Mouse (Mus musculus): ENCODE data around the gene Gm49396. TPM values are rescaled to one million over a fixed set of nuclear protein-coding genes. Genes with fewer than 3 reads are reported as not detected.

Gm49396 gene
- polyA plus RNA-seq, 1 experiment from 2014 or later, result 0.69 TPM

DNA sequence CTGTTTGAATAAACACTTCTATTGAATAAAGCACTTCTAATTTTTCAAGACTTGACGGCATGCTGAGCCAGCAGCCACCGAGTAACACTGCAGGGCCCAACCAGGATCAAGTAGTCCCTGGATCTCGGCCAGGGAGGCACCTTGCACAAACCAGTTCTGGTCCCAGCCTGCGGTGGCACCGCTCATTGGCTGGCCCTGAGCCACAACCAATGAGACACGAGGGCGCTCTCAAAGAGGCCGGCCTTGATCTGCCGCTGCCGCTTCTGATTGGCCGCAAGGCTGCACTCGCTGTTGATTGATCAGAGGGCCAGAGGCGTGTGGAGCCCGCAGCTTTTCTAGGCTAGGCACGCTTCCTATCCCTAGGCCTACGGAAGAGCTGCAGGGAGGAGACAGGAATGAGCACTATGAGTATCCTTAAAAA, 36.8 kb downstream of the Gm49396 start:
- 11% methylated on average over 16 of the region's 16 CpGs for WGBS (ENCODE audit: missing documents)
- no peak overlapping the region for H3K27ac ChIP-seq
- no peak overlapping the region for H3K4me3 ChIP-seq (ENCODE audit: inconsistent target)
- no peaks in the 10 kb centered on the region for H3K36me3 ChIP-seq (ENCODE audit: inconsistent target)
- no peaks in the 10 kb centered on the region for H3K79me2 ChIP-seq (ENCODE audit: inconsistent target)

DNA sequence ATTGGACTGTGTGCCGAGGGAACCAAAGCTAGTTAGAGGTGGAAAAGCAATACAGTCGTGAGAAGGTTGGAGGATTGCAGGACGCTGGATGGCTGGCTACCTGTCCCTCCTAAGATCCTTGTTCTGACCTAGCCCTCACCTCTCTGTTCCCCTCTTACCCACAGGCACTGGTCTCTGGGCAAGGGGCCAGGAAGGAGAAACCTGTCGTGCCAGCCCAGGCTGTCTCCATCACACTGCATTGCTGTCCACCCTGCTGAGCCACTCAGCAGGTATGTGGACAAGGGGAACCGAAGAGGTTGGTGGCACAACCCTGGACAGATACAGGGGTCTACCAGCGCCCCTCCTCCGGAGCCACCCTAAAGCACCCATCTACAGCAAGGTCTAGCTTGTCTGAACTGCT, 37.5 kb downstream of the Gm49396 start:
- H3K79me2 ChIP-seq (ENCODE audit: inconsistent target), result no peaks in the 10 kb centered on the region
- H3K4me3 ChIP-seq (ENCODE audit: inconsistent target), result no peak overlapping the region
- WGBS (ENCODE audit: missing documents), result 80% methylated on average over 7 of the region's 7 CpGs
- no peaks in the 10 kb centered on the region for H3K36me3 ChIP-seq (ENCODE audit: inconsistent target)
- H3K27ac ChIP-seq, result no peak overlapping the region

DNA sequence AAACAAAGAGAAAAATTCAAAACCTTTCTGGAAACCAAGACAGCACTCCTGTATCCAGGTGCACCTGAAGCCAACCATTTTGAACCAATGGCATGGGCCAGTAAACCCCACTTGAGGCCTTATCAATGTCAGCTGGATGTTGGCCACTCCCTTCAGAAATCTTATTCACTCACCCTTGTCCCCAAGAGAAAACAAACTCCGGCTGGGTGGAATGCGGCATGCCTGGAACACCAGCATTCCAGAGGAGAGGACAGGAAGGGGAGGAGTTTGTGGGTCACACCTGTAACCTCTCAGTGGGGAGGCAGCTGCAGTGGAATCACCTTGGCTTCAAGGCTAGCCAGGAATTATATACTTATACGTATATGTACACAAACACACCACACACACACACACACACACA, 39.4 kb downstream of the Gm49396 start:
- H3K36me3 ChIP-seq (ENCODE audit: inconsistent target), result no peaks in the 10 kb centered on the region
- WGBS (ENCODE audit: missing documents), result 92% methylated on average over 2 of the region's 3 CpGs
- no peaks in the 10 kb centered on the region for H3K79me2 ChIP-seq (ENCODE audit: inconsistent target)
- no peak overlapping the region for H3K27ac ChIP-seq
- H3K4me3 ChIP-seq (ENCODE audit: inconsistent target), result no peak overlapping the region

DNA sequence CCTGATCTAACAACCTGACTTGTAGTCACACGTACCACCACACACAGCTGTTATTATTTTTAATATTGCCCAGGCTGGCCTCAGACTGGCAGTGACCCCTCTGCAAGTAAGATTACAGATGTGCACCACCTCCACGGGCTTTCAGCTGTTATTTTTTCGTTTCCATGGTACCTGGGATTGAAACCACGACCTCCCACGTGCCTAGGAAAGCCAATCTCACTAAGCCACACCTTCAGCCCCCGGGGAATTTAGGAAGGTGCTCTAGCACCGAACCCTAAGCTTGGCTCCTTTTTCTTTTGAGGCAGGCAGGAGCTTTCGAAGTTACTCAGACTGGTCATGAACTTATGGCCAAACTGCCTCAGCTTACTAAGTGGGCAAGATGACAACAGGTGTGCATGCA, 41.3 kb downstream of the Gm49396 start:
- no peak overlapping the region for H3K27ac ChIP-seq
- no peaks in the 10 kb centered on the region for H3K36me3 ChIP-seq (ENCODE audit: inconsistent target)
- H3K79me2 ChIP-seq (ENCODE audit: inconsistent target), result no peaks in the 10 kb centered on the region
- H3K4me3 ChIP-seq (ENCODE audit: inconsistent target), result no peak overlapping the region
- 46% methylated on average over 8 of the region's 8 CpGs for WGBS (ENCODE audit: missing documents)

DNA sequence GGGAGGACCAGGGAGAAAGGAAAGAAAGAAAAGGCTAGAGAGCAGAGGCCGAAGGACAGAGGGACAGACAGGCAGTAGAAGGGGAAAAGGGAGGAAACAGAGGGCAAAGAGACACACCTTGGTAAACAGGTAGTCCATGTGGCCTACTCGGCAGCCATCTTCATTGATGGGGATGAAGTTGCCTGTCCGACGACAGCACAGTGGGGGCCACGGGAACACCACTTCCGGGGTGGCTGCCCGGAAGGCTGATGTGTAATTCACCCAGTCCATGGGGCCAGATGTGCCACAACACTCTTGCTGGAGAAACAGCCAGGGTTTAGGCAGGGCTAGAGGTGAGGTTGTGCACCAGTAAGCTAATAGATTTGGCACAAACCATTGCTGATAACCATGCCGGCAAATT, 41.8 kb downstream of the Gm49396 start:
- H3K4me3 ChIP-seq (ENCODE audit: inconsistent target), result no peak overlapping the region
- no peak overlapping the region for H3K27ac ChIP-seq
- no peaks in the 10 kb centered on the region for H3K79me2 ChIP-seq (ENCODE audit: inconsistent target)
- 87% methylated on average over 8 of the region's 8 CpGs for WGBS (ENCODE audit: missing documents)
- no peaks in the 10 kb centered on the region for H3K36me3 ChIP-seq (ENCODE audit: inconsistent target)

DNA sequence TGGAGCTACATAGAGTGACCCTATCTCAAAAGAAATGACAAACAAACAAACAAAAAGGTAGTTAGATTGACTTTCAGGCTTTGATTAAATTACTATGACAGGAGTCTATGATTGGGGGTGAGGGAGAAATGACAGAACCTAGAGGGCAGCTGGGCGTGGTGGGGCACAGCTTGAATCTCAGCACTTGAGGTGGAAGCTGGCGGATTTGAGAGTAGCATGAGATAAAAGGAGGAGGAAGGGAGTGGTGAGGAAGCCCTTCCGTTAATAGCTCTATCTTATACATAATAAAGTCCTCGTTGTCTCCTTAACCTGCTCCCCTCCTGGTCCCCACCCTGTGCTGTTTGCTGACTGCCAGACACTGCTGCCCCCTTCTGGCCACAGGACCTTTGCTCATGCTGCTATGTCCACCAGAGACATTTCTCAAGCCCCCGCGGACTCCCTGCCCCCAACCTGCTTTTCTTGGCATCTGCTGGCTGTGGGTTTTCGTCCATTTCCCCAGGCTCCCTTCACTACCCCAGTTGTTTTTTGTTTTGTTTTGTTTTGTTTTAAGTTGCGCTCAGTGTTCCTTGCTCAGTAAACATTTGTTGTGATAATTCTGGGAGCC, 44.7 kb downstream of the Gm49396 start:
- Histone ChIP-seq H3K36me3 (ENCODE audit: inconsistent target) (no peaks in the 10 kb centered on the region), H3K79me2 (ENCODE audit: inconsistent target) (no peaks in the 10 kb centered on the region), H3K27ac (no peak overlapping the region), H3K4me3 (ENCODE audit: inconsistent target) (no peak overlapping the region)
- 31% methylated on average over 8 of the region's 8 CpGs for whole genome bisulfite sequencing (ENCODE audit: missing documents)

DNA sequence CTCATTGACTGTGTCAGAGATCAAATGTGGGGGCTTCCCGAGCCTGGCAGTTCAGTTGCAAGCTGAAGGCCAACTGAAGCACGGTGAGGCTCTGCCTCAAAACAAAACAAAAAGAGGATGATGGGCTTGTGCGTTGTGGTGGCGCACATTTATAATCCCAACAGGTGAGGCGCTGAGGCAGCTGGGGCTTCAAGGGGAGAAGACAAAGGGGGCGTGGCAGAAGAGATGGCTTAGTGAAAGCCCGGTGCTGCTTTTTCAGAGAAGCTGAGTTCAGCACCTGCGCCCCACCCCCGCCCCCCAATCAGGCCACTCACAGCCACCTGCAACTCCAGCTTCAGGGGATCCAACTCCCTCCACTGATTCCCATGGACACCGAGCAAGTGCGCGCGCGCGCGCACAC, 45.3 kb downstream of the Gm49396 start:
- WGBS (ENCODE audit: missing documents), result 59% methylated on average over 16 of the region's 16 CpGs
- no peak overlapping the region for H3K4me3 ChIP-seq (ENCODE audit: inconsistent target)
- no peaks in the 10 kb centered on the region for H3K36me3 ChIP-seq (ENCODE audit: inconsistent target)
- no peaks in the 10 kb centered on the region for H3K79me2 ChIP-seq (ENCODE audit: inconsistent target)
- no peak overlapping the region for H3K27ac ChIP-seq

DNA sequence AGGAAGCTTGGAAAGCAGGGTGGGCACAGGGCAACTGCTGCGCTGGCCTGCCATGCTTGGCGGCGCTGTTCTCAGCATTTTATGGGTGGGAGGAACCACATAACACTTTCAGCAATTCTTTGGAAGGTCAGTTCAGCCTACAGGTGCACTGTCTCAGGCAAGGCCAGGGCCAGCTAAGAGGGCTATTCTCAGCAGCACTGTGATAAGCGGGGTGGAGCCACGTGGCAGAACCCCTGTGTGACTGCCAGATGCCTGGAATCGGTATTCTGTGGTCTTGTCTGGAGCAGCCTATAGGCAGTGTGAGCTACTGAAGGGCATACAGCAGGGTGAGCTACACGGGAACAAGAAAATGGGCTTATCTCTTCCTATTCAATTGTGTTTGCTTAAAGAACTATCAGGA, 46.9 kb downstream of the Gm49396 start:
- H3K36me3 ChIP-seq (ENCODE audit: inconsistent target), result no peaks in the 10 kb centered on the region
- 73% methylated on average over 7 of the region's 7 CpGs for WGBS (ENCODE audit: missing documents)
- no peak overlapping the region for H3K4me3 ChIP-seq (ENCODE audit: inconsistent target)

DNA sequence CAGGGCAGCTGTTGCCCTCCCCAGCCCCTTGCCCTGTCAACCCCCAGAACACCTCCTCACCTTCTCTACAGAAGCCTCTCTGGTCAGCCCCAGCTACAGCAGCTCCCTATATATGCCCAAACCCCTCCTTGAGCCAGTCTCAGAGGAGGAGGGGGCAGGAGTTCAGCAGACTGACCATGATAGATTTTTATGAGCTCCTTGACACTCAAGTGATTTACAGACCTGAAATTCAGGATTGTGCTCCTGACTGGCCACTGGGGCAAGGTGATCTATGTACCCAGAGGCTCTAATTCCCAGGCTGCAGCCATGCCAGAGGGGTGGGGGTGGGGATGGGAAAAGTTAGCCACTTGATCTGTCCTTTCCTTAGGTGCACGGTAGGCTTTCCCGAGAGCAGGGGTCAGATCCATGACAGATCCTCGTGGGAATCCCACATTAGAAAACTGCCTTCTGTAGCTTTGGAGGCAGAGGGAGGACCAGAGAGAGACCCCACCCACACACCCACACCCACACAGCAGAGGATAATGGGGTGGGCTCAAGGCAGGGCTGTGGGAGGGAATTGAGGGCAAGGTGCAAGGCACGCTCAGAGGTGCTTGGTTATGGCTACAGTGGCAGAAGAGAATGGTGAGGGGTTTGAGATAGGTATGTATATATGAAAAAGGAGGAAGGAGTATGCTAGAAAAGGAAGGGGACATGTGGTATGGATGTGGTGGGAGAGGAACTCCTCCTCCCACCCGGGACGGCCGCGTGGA, 49.7 kb downstream of the Gm49396 start, which contains the start of gene Upk1a:
Upk1a (minus strand) TSS at position 194 of the 749 bp plus-strand sequence.
- 92% methylated on average over 4 of the region's 8 CpGs for WGBS (ENCODE audit: missing documents)
- H3K79me2 ChIP-seq (ENCODE audit: inconsistent target), result no peaks in the 10 kb centered on the region
- H3K36me3 ChIP-seq (ENCODE audit: inconsistent target), result peaks cover 20% of the 10 kb centered on the region
- H3K27ac ChIP-seq, result no peak within 1 kb of the TSS
- no peak within 1 kb of the TSS for H3K4me3 ChIP-seq (ENCODE audit: inconsistent target)

More for the DNA sequence above, 46.9 kb downstream of the Gm49396 start:
- Histone ChIP-seq H3K27ac (no peak overlapping the region), H3K79me2 (ENCODE audit: inconsistent target) (no peaks in the 10 kb centered on the region)

DNA sequence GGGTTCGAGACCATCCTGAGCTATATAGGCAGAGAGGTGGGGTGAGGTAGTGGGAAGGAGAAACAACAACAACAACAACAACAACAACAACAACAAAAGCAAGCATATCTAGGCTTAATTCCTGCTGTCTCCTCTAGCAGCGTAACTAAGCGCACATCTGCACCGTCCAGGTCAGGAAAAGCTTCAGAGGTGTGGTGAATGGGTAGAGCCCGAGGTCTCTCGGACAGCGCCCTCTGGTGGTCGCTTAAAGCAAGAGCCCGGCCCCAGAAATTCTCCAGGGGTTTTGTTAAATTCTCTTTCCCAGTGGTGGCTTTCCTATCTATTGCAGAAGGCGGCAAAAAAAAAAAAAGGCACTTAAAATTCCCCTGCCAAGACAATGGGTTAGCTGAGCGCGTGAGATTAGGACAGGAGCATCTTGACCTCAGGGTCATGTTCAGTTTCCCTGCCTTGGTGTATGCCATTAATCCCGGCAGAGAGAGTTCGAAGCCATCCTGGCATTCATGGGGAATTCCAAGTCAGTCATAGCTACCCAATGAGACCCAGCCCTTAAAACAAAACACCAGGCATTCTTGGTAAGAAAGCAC, 50.5 kb downstream of the Gm49396 start:
- WGBS (ENCODE audit: missing documents), result 20% methylated on average over 14 of the region's 14 CpGs
- Histone ChIP-seq H3K27ac (no peak overlapping the region), H3K36me3 (ENCODE audit: inconsistent target) (peaks cover 28% of the 10 kb centered on the region), H3K79me2 (ENCODE audit: inconsistent target) (no peaks in the 10 kb centered on the region), H3K4me3 (ENCODE audit: inconsistent target) (no peak overlapping the region)

DNA sequence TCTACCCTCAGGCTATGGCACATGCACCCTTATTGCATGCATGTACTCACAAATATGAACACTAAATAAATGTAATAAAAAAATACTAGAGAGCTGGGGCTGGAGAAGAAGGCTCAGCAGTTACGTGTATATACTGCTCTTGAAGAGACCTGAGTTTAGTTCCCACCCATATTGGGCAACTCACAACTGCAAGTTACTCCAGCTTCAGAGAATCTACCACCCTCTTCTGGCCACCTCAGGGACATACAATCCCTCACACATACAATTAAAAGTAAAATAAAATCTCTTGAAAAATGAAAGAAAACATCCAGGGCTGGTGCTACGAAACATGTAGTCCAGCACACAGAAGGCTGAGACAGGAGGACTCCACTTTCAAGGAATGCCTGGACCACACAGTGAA, 51.3 kb downstream of the Gm49396 start:
- 47% methylated on average over 2 of the region's 2 CpGs for WGBS (ENCODE audit: missing documents)
- no peak overlapping the region for H3K27ac ChIP-seq

DNA sequence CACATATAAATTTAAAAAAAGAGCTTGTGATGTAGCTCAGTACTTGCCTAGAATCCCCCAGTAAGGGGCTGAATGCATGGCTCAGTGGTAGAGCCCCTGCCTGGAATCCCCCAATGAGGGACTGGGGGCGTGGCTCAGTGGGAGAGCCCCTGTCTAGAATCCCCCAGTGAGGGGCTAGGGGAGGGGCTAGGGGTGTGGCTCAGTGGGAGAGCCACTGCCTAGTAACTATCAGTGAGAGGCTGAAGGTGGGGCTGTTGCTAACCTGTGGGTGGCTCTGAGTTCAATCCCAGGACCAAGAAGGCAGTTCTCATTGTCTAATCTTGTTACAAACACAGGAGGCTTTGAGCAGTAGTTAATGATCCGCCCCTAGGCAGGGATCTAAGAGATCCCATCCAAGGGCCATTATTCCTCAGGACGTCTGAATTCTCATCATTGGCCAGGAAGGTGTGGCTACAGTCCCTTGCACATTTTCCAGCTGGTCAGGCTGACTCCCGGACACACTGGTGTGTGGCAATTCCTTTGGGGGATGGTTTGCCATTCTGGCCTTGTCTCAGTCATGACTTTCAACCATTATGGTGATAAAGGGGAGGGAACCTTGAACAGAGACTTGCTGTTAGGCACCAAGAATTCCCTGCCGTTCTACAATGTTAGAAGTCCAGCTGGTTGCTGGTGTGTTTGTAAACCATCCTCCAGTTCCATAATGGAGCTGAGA, 52.1 kb downstream of the Gm49396 start:
- Histone ChIP-seq H3K79me2 (ENCODE audit: inconsistent target) (peaks cover 7% of the 10 kb centered on the region; the same call in 1 of the 2 replicates), H3K4me3 (ENCODE audit: inconsistent target) (no peak overlapping the region)
- WGBS (ENCODE audit: missing documents), result 78% methylated on average over 5 of the region's 5 CpGs

More for the DNA sequence above, 51.3 kb downstream of the Gm49396 start:
- Histone ChIP-seq H3K79me2 (ENCODE audit: inconsistent target) (peaks cover 2% of the 10 kb centered on the region; the same call in 1 of the 2 replicates), H3K4me3 (ENCODE audit: inconsistent target) (no peak overlapping the region), H3K36me3 (ENCODE audit: inconsistent target) (peaks cover 36% of the 10 kb centered on the region)

More for the DNA sequence above, 52.1 kb downstream of the Gm49396 start:
- H3K27ac ChIP-seq, result no peak overlapping the region
- H3K36me3 ChIP-seq (ENCODE audit: inconsistent target), result peaks cover 39% of the 10 kb centered on the region
